Mouse (Mus musculus): Measurements from ENCODE around the gene Slc25a13.
A peak's percentile ranks its signal among the peaks of the same experiment; 100 is the strongest.

Slc25a13 gene

DNA sequence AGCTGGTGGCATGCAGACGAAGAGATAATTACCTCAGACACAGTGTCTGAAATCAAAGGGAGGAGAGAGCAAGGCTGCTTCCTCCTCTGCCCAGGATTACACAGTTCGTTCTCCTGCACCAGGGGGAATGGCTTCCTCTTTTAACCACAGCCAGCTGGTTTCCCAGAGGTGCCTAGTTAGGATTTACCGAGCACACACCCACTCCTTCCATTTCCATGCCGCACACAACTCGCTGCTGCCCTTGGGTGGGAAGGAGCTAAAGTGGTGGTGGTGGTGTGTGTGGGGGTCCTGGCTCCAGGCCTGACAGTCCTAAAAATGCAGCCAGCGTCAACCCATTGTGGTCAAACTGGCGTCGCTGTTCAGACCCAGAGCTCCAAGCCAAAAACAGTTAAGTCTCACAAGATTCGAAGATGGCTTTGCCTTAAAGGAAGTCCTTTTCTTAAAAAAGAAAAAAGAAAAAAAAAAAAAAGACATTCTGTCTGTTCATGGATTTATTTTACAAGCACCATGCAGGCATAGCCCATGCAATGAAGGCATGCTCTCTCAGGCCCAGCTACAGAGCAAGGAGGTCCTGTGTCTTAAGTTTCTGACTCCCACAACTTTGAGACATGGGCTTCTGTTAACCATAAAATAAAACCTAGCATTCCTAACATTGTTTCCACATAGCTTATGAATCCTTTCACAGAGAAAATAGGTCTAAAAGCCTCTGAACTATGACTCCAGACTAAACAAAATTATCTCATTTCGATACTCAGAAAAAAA lies 104.0 kb downstream of the Slc25a13 start:
- no peak for DNase-seq (ENCODE audit: low read depth, low spot score)

DNA sequence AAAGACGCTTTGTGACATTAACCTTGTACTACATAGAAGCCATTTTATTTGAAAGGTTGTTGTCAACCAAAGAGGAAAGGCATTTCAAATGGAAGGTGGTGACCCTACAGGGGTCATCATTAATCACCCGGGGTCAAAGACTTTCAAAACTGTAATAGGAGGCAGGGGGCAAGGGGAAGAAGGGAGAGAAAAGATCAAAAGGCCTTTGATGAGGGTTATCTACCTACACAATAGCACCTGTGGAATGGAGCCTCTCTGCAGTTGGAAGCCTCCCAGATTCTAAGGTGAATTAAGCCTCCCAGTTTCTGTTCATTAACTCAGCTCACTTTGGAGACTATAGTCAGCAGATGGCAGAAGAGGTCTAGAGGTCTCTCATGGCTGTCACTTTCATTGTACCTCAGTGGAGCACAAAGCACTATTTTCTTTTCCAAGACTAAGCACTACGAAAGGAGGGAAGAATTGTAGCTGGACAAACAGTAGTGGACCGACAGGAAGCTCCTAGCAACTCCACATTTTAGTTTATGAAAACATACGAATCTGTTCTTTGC lies 109.5 kb downstream of the Slc25a13 start:
- DNase-seq (ENCODE audit: low read depth, low spot score), result peak; percentile 5

DNA sequence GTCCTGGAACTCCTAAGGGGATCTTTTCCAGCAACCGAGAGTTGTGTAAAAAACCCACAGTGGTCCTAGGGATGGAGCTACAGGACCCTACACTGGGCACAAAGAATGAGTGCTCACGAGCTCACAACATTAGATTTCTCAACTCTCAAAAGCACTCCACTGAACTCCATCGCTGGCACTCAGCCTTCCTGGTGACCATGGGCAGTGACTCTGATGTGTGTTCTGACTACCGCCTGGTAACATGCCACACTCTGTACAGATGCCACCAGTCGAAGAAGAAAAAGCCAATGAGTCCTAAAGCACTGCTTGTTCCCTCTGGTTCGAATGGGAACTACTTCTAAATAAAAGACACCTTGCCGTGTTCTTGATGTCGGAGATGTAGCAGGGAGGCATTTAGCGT lies 111.4 kb downstream of the Slc25a13 start:
- no peak for DNase-seq (ENCODE audit: low read depth, low spot score)

DNA sequence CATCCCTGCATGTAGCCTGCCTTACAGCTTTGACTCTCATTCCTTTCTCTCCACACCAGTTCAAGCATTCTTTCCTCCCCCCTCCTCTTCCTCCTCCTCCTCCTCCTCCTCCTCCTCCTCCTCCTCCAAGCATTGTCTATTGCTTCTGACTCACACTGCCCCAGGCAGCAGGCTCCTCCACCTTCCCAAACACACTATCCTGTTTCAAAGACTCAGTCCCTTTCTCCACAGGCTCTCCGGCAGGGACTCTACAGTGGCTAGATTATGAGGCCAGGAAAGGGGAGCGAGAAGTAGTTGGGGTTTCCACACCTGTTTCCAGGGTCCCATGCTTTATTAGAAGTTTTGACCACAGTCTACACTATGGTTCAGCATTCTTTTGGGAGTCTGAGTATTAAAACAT lies 113.5 kb downstream of the Slc25a13 start:
- no peak for DNase-seq (ENCODE audit: low read depth, low spot score)

DNA sequence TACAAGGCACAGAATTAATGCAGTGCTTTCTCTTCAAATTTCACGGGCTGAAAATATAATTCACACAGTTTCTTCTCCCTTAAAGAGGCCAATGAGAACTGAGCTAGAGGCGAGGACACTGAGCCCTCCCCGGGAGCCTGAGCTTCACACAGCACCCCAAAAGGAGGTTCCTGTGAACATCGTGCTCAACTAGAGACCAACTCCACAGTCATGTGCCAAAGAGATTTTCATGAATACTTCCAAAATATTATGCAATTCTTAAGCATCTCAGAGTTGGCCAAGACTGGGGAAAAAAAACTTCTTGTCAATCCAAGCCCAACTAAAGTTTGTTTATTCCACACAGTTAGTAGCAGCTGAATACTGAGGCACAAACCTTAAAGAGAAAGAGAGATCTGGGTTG lies 115.4 kb downstream of the Slc25a13 start:
- DNase-seq (ENCODE audit: low read depth, low spot score), result no peak

DNA sequence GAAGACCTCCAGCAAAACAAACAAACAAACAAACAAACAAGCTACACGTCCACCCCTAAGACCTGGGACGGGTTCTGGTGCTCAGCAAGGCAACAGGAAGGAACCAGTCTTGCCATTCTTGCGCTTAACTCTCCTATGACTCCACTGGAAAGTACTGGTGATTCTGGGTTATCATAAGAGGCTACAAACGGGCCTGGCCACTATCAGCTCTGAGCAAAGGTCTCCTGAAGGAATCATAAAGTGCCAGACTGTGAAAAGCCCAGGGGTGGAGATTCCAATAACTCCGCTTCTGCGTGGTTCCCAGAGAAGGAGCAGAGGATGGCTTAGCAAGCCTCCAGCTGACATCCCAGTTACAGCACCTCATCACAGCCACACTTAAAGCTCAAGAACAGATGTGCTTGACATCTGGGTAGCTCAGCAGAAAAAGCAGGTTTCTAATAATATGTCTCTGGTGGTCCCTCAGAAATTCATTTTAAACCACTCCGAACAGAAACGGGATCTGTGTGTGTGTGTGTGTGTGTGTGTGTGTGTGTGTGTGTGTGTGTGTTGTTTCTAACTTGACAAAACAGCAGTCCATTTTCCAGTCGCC lies 116.0 kb downstream of the Slc25a13 start:
- no peak for DNase-seq (ENCODE audit: low read depth, low spot score)

DNA sequence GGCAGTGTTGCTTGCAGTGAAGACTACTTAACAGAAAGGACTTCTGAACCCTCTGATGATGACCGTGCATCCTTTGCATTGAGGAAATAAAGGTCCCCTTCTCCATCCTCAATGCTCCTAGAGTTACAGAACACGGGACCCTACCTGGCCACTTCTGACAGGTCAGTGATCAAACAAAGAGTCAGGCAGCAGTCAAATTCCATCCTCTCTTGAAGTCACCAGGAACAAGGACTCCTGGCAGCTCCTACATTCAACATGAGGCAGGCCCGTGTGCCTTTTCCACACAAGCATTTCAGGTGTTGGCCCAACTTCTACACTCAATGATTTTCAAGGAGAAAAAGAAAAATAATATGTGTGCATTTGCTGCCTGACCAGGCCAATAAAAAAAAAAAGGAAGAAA lies 123.0 kb downstream of the Slc25a13 start:
- DNase-seq (ENCODE audit: low read depth, low spot score), result no peak

DNA sequence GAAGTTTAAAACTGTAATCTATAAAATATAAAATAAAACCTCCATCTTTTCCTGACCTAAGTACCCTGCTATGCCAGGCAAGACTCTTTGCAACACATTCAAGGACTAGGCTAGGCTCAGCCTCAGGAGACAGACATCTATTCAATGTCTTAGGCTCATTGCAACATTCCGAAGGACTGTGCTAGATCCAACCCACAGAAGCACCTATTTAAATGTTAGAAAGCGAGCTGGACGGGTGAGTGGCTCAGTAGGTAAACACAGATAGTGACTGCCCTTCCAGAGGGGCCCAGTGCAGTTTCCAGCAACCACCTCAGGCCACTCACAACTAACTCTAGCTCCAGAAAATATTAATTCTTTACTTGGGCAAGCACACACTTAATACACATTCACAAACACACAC lies 123.5 kb downstream of the Slc25a13 start:
- no peak for DNase-seq (ENCODE audit: low read depth, low spot score)

DNA sequence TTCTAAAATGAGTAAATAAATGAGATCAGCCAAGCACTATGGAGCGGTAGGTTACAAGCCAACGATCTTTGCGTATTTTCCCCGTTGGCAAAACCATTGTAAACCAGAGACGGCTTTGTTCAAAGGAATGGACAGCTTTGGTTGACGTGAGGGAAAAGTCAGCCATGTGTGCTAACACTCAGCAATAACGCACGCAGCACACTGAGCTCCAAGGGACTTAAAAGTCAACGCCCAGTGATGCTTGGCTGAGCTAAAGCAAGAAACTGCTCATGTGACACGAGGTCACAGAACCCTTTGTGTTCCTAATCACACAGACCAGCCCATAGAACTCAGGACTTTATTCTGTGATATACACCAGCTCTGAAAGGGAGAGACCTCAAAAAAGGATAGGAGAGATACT lies 124.5 kb downstream of the Slc25a13 start:
- DNase-seq (ENCODE audit: low read depth, low spot score), result no peak

DNA sequence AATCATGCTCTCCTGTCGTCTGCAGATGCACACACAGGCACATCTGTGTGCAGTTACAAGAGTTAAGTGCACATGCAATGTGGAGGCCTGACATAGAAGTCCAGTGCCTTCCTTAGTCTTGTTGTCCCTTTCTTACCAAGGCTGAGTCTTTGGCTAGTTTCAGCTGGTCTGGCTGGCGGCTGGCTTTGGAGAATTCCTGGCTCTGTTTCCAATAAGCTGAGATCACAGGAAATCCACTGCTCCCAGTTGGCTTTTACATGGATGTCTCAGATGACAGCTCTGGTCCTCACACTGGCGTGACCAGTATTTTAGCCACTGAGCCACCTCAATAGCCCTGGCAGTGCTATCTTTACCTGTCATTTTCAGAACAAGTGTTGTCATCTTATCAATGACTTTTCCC lies 126.0 kb downstream of the Slc25a13 start:
- DNase-seq (ENCODE audit: low read depth, low spot score), result no peak

DNA sequence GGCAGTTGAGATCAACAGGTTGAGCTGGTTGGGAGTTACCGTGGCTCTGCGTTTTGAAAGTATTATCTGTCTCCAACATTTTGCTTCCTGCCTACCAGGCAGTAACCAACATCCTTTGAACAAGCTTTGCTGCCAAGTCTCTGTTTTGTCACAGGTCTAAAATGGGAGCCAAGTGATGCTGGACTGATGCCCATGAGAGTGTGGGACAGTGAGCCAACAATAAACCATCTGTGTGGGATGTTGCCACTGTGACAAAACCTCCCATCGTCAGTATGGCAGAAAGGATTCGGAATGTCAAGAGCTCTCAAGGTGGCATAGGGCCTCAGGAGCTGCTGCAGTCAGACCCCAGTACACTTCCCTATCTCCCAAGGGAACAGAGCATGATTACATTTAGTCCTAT lies 128.8 kb downstream of the Slc25a13 start:
- DNase-seq (ENCODE audit: low read depth, low spot score), result no peak

DNA sequence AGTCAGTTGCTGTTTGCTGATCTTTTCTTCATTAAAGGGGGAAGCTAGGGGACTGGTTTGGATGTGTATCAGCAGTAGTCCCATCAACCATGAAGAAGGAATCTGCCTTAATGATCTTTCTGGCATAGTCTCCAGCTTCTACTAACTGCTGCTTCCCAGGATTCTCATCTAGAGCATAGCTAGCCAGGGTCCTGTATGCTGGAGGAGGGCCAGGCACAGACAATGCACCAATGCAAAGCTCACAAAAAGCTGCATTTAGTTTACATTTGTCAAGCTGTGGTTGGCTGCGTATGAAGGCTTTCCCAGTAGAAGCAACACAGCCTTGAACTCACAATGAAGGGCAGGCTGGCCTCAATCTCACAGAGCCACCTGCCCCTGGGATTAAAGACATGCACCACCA lies 136.5 kb downstream of the Slc25a13 start:
- DNase-seq (ENCODE audit: low read depth, low spot score), result no peak

DNA sequence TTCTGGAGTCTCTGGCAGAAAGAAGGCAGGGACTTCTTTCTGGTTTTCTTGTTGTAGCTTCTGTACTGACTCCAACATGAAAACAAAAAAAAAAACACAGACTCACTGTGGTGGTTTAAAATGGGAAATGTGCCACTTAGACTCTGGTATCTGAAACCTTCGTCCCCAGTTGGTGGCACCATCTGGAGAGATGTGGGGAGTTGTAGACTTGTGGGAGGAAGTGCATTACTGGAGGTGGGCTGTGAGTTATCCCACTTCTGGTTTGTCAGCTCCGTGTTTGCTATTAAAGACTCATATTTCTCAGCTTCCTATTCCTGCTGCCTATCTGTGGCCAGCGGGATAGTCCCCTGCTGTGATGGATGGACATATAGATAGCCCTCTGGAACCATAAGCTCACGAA lies 139.7 kb downstream of the Slc25a13 start:
- DNase-seq (ENCODE audit: low read depth, low spot score), result no peak

DNA sequence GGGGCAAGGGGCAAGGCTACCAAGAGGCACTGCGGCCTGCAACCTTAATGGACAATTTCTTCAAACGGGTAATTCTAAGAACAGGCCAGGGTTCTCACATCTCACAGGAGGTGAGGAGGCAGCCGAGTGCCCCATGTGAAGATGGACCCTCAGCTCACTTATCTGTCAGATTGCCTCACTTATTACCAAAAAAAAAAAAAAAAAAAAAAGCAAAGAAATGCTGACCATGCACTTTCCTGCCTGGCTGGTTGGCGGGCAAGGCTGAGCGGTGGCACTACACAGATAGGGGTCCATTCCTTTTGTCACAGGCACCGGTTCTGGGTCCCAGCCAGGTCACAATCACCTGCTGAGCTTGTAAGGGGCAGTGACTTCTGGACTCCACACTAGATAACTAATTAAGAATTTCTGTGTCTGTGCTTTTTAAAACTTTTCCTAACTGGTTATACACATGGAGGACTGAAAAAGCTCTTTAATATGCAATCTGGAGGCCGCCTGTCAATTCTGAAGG lies 141.0 kb downstream of the Slc25a13 start:
- DNase-seq (ENCODE audit: low read depth, low spot score), result no peak

DNA sequence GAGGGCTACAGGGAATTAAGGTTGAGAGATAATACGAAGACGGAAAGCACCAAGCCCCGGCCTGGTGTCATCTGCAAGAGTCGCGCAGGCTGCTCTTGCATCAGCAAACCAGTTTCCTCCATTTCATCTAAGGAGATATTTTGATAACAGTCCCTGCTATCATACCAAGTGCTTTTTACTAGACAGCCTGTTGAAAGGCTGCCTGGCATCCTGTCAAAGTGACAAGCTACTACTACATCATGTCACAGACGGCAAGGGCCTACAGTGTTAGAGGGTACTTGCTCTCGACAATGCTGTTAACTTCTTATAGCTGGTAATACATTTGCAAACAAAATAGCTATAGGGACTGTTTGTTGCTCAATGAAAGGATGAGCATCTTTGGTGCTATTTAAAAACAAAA lies 145.9 kb downstream of the Slc25a13 start:
- DNase-seq (ENCODE audit: low read depth, low spot score), result no peak

DNA sequence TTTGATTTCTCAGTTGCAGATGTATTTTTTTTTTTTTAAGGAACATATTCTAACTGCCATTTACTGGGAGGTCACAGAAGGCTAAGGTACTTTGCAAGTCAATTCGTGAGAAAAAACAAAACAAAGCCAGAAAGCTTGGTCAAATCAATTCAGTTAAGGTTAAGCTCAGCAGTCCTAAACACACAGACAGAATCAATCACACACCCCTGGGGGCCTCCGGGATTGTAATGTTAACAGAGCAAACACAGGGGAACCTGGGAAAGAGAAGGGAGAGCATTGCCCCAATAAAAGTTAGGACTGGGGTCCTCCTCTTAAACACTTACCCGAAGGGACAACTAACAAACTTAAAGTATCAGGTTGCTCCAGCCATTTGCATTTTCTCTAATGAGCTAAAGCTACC lies 147.0 kb downstream of the Slc25a13 start:
- DNase-seq (ENCODE audit: low read depth, low spot score), result no peak

DNA sequence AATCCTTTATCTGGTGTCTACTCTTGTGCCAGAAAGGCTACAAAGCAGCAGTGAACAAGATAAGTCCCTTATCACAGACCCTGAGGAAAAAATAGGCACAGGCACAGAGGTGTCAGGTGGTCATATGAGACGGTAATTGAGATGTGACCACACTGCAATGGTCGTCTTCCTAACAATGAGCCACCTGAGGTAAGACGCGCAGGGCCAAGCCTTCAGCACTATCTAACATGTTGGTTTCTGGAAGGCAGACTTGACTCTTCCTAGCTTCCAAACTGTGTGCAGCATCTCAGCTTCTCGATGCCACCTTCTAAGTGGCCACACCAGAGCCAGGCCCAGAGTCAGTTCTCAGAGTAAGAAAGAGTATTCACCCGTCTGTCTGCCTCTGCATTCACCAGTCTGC lies 149.8 kb downstream of the Slc25a13 start:
- DNase-seq (ENCODE audit: low read depth, low spot score), result no peak

DNA sequence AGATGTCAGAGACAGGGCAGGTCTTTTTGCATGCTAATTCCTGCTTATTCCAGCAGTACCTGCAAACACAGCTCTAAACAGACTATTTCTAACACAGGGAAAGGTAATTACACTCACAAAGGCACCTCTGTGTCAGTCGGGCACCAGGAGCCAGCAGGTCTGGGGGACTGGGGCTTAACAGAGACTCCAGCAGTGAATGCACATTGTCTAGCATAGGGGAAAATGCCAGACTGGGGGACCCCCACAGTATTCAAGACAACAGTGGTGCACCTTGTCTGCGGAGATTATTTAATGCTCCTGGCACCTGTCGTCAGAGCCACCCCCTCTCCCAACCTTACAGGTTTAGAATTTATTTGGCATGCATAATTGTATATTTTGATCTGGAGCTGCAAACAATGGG lies 158.4 kb downstream of the Slc25a13 start:
- DNase-seq (ENCODE audit: low read depth, low spot score), result no peak

DNA sequence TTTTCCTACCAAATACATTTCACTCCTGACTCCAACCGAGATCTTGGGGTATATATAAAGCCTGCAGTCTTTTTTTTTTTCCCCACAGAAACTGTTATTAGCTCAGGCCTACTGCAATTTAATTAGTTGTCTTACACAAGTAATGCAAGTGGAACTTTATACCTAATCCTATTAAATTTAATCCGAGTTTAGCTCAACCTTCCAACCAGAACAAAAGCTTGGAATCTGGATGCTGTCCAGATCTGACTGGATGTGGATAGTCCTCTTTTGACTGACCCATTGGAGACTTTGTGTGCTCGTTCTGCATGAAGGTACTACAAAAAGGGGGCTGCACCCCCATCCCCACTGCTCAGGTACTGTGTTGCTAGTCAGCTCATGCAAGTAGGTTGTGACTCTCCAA lies 163.0 kb downstream of the Slc25a13 start:
- peak; percentile 46 for DNase-seq (ENCODE audit: low read depth, low spot score)

DNA sequence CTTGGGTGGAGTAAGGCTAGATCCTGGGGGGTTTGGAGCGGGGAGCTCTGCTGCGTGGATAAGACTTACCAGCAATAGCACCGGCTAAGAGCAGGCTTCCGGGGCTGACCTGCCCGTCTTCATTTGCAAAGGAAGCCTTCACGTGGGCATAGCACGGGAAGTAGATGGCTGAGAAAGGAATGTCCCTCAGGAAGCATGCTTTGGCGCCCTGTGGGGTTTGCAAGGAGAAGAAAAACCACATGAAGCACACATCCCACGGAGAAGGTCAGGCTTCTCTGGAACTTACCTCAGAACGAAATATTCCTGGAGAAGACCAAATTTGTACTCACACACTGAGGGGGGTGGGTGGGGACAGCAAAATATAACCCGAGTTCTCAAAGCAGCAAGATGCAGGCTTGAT lies 164.3 kb downstream of the Slc25a13 start:
- DNase-seq (ENCODE audit: low read depth, low spot score), result no peak

DNA sequence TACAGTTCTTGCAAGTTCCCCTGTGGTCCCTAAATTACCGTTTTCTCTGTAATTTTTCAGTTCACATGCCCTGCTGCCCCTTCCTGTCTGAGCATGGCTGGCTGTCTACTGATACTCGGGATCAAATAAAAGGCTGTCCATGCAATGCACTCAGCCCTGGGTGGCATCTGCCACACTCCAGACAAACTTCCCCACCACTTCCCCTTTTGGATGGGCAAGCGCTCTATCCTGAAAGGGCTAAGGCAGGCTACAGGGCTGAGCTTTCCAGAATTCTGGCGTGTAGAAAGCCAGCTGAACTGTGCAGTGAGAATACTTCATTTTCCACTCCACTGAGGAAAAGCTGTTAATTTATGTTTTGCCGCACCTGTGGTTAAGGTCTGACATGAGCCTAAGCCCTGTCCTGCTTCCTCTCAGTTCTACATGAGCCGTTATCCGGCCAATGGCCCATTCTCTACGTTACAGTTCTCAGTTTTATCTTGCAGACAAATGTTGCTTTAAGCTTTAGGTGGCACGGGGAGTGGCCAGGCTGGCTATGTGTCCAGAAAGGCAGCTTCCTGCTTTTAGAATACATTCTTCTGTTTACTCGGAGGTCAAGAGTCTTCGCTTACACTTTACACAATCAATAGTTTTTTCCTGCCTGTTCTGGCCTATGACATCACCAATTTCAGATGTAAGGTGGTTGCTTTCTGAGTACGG lies 170.1 kb downstream of the Slc25a13 start:
- DNase-seq (ENCODE audit: low read depth, low spot score), result no peak

DNA sequence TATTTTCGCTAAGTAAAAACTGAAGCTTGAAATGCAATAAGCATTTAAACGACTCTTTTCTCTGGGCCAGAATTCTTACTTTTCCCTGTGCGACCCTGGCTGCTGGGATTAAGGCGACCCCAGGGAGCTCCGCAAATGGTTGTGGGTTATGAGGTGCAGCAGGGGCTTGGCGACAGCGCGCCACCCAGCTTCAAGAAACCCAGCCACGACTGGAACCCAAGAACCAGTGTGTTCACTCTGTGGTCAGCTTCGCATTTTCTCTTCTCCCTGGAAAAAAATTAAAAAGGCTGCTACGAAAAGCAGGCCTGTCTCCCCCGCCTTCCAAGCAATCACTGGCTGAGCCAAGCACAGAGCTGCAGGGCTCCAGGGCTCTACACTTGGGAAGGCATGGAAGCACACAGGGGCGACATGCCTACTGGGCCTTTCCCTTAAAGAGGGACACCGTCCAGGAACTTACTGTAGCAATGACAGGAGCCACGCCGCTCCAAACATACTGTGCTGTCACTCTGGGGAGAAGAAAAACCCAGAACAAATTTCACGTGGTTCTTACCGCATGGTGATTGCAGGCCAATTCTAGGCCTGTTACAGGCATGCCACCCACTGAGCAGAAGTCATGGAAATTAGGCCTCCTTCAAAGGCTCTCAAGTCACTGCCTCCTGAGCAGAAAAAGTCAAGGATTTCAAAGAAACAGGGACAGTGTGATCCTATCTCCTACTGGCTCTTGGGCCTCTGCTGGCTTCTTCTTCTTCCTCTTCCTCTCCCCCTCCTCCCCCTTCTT lies 178.0 kb downstream of the Slc25a13 start:
- no peak for DNase-seq (ENCODE audit: low read depth, low spot score)

Measured in retina, postnatal 7 days (tissue).